In the genomic region with DNA sequence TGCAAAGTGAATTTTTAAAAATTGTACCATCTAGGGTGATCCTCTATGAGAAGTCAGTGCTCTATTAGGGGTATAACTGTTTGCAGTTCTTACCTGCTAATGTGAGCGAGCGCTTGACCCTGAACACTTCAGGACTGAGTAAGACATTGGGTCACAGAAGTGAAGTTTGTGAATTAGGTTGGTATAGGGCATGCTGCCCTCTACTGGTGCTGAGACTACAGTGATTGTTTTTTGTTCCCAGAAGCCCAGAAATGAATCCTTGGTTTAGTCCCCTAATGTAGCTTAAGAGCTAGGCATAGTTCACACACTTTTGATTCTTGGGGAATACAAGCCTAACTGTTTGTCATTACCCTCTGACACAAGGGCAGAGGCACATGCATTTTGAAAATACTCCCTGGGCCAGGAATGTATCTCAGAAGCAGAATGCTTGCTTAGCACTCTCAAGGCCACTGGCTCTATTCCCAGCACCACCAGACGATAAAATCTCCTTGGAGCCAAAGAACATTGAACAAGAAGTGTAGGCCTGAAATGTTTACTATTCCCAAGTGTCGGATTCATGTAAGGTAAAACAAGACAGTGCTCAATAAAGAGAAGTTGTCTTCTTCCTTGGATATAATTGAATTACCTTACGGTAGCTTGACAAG, we compare ENCODE assay signal across 8 mouse cellular contexts. TPM values are rescaled to one million over a fixed set of nuclear protein-coding genes. Genes with fewer than 3 reads are reported as not detected.
DNase-seq lines count a peak whose midpoint lies in the region; ATAC-seq and TF ChIP-seq lines count a peak whose summit lies in the region.

No protein-coding gene starts in this region.

- H3K4me3 ChIP-seq in layer of hippocampus, adult 2 months, result no peak overlapping the region

- H3K27ac ChIP-seq in layer of hippocampus, adult 2 months, result no peak overlapping the region

- TF ChIP-seq CTCF in layer of hippocampus, adult 2 months (conservative IDR thresholded peaks at IDR 0.05), result peak; percentile 85

- peak; percentile 27 to 78 for DNase-seq in adrenal gland, adult (ENCODE audit: inconsistent age in 2 of 2, low spot score in 1 of 2)
- DNase-seq in adrenal gland, adult 8-10 months, result no peak
- peak in 1 of 2 experiments; percentile 30 for DNase-seq in layer of hippocampus, adult 2 months (ENCODE audit: low spot score in 2 of 2)
- no peak for DNase-seq in layer of hippocampus, adult 8-10 months (ENCODE audit: low spot score in 2 of 2)
- DNase-seq in mesoderm, embryonic 11.5 days (ENCODE audit: low read depth, low spot score), result peak; percentile 26
- no peak for DNase-seq in ovary, postnatal 10 days (ENCODE audit: low spot score)

- peak; percentile 40 for ATAC-seq in CD4-positive, CD25-positive, alpha-beta regulatory T cell, adult 4 months
- 0 out of 2 replicates have a peak, but pooled peaks have one; percentile 41 for ATAC-seq in erythroblast, adult 5-6 weeks (replicated peaks; ENCODE audit: low FRiP score, poor library complexity, severe bottlenecking)

RNA-seq across cellular contexts. Expression of gene Cdadc1, which starts 6.4 kb away (rescaled TPM):
- total RNA-seq in adrenal gland, adult 8-10 months (2022), result 10 to 100 TPM; 67.8 to 82.0 (median 78.5) TPM
- 10 to 100 TPM; 65.5 to 71.3 TPM for total RNA-seq in layer of hippocampus, adult 2 months (2021)
- 10 to 100 TPM; 52.6 to 61.9 (median 60.6) TPM for total RNA-seq in layer of hippocampus, adult 8-10 months (2022)
- polyA plus RNA-seq in CD4-positive, CD25-positive, alpha-beta regulatory T cell, adult 4 months (2017; shearing (Covaris generic)), result 10 to 100 TPM; 42.8 to 44.7 TPM
- 15.0 and 25.3 TPM in 2 replicates for total RNA-seq in erythroblast, adult 5-6 weeks (2015; ENCODE audit: low replicate concordance)
- 11.1 and 23.3 TPM in 2 replicates for total RNA-seq in erythroblast, adult 5-6 weeks (2017; ENCODE audit: low replicate concordance)

RNA-seq across cellular contexts. Expression of gene Shisa2, which starts 21.0 kb away (rescaled TPM):
- 1 to 10 TPM; 1.0 to 2.3 (median 1.6) TPM for total RNA-seq in adrenal gland, adult 8-10 months (2022)
- 1 to 10 TPM; 3.3 to 3.4 TPM for total RNA-seq in layer of hippocampus, adult 2 months (2021)
- total RNA-seq in layer of hippocampus, adult 8-10 months (2022), result 1 to 10 TPM; 3.2 to 4.3 (median 3.4) TPM
- not detected for polyA plus RNA-seq in CD4-positive, CD25-positive, alpha-beta regulatory T cell, adult 4 months (2017; shearing (Covaris generic))
- total RNA-seq in erythroblast, adult 5-6 weeks (2015; ENCODE audit: low replicate concordance), result 1.2 TPM in 1 of 2 replicates, not detected in the other
- total RNA-seq in erythroblast, adult 5-6 weeks (2017; ENCODE audit: low replicate concordance), result not detected in 2 replicates

Comparison
In these comparisons a context has a peak if more than half of its experiments do, and no peak if none do; other contexts are left out.
1. DNase-seq: peak in adrenal gland, adult (2 of 2) and mesoderm, embryonic 11.5 days (single experiment); none in adrenal gland, adult 8-10 months (single experiment), layer of hippocampus, adult 8-10 months (0 of 2) and ovary, postnatal 10 days (single experiment).